Mouse (Mus musculus): ENCODE data around the gene Gm9837. TPM values are rescaled to one million over a fixed set of nuclear protein-coding genes. Genes with fewer than 3 reads are reported as not detected.
"Not testable (repeated sequence)": the region's sequence is repeated elsewhere in the genome, so short reads cannot be mapped to it uniquely, and the experiment has no call there.

Gene Gm9837
- total and polyA plus RNA-seq, 3 experiments, result not detected

GRCm38 (mm10) chr11:53456474-53457371 lies 13.6 kb downstream of the Gm9837 start, which contains the start of the genes Gm10447 and Shroom1:
Gene Gm10447 (minus strand): TSS chr11:53457110.
Gene Shroom1 (plus strand): TSS chr11:53457205.
- peak; percentile 72 for DNase-seq

- DNase-seq, result no peak
Observed at GRCm38 (mm10) chr11:53453031-53453430, 17.2 kb downstream of the Gm9837 start.

DNA sequence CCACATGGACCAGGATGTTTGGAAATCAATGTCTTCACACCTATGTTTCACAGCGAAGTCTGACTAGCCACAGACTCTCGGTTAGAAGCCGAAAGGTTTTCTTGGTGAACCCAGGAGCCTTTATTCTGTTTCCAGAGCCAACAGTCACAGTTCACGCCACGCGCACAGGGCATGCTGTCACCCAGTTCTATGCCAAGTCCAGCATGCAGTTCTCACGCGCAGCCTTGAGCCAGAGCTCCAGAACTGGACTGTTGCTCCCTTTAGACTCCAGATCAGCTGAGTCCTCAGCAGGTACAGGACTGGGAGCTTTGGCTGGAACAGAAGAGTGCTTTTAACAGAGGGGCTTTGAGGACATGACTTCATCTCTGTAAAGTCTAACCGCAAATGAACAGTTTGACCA lies 17.9 kb downstream of the Gm9837 start:
- peak; percentile 59 for DNase-seq

DNA sequence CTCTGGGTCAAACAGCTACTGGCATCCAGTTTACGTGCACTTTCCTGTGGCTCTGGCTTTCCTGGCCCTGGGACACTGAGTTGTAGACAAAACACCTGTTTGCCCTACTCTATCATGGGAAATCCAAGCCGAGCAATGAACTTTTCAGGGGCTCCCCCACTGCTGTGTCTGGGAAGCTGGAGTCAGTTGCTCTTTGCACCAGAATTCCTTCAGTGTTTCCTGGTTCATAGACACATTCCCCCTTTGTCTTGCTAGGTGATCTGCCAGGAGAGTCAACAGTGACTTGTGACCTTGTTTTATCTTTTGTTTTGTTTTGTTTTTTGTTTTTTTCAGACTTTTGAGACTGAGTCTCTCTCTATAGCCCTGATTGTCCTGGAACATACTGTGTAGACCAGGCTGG lies 18.9 kb downstream of the Gm9837 start:
- no peak for DNase-seq

DNA sequence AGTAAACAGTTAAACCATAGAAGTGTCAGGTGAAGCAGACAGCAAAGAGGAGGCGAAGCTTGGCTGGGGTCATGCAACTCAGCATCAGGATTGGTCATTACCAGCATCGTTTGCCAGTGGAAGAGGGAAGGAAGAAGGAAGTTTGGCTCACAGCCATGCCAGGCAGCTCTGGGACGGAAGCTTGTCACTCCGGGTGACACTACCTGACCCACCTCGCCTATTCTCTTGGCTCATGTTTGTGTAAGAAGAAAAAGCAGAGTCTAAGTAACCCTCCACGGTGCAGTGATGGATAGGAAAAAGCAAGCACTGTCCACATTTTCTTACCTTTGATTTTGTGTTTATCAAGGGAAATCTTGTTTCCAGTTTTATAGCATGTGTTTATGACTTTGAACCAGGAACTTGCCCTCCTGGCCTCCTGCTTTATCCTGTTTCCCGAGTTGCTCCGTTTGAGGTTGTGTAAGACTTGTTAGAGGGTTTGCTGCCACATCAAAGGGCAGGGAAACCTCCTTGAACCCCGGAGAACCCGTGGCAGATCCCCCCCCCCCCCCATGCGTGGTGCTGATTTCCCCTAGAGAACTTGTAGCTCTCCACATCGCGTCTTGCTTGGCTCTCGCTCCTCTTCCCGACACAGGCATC lies 20.1 kb downstream of the Gm9837 start:
- DNase-seq, result no peak

GRCm38 (mm10) chr11:53448529-53448928 lies 21.8 kb downstream of the Gm9837 start:
- DNase-seq, result peak; percentile 83

DNA sequence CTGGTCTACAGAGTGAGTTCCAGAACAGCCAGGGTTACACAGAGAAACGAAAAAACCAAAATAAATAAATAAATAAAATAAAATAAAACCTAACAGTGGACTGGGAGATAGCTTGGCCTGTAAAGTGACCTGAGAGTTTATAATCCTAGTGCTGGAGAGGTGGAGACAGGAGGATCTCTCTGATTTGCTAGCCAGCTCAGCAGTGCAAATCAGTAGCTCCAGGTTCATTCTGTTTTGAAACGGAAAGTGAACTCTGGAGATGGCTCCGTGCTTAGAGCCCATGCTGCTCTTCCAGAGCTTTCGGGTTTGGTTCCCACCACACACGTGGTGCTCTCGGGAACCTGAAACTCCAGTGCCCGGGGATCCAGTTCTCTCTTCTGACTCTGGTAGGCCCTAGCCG lies 22.3 kb downstream of the Gm9837 start:
- DNase-seq, result no peak

DNA sequence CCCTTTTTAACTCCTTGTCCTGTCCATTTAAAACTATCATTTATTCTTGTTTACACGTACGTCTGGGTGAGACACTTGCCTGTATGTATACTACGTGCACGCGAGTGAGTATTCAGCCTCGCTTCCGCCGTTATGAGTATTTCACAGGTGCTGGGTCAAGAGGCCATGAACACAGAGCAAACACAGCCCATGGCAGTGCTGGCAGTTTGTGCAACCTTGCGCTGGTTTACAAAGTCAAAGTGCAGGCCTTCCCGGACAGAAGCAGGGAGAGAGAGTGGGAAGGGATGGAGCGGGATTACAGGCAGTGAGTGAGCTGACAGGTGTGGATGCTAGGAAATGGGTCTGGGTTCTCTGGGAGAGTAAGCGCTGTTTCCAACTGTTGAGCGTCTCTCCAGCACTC lies 24.1 kb downstream of the Gm9837 start:
- no peak for DNase-seq

- peak; percentile 82 for DNase-seq
Observed at GRCm38 (mm10) chr11:53445562-53445961, 24.7 kb downstream of the Gm9837 start.

DNA sequence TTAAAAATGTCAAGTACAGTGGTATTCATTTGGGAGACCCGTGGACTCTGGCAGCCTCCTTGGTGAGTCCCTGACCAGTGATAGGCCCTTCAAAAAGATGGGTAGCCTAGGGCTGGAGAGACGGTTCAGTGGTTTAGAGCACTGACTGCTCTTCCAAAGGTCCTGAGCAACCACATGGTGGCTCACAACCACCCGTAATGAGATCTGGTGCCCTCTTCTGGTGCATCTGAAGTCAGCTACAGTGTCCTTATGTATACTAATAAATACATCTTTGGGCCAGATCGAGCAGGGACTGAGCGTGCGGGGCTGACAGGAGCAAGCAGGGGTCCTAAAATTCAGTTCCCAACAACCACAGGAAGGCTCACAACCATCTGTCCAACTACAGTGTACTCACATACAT lies 26.4 kb downstream of the Gm9837 start:
- DNase-seq, result peak; percentile 61

- DNase-seq, result peak; percentile 68
Observed at GRCm38 (mm10) chr11:53441921-53442320, 28.4 kb downstream of the Gm9837 start.

GRCm38 (mm10) chr11:53436338-53436737 lies 33.9 kb downstream of the Gm9837 start:
- no peak for DNase-seq

- DNase-seq, result no peak
Observed at GRCm38 (mm10) chr11:53435504-53435903, 34.8 kb downstream of the Gm9837 start.

DNA sequence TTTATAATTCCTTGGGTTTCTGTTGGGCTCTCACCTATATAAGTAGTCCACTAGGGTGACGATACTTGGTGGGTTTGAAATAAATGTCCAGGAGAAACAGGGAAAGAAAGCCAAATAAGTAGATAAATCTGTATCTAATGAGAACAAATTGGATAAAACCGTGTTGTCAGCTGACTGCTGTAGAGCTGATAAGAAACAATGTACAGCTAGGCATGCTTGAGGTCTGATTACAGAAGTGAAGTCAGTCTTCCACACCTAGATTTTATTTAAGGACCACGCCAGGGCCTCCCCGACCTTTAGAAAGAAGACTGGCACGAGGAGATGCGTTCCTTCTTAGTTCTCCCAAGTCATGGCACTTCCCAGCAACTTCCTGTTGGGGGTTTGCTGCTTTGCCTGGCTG lies 37.2 kb downstream of the Gm9837 start:
- no peak for DNase-seq

GRCm38 (mm10) chr11:53431347-53432056 lies 38.8 kb downstream of the Gm9837 start:
- no peak for DNase-seq

DNA sequence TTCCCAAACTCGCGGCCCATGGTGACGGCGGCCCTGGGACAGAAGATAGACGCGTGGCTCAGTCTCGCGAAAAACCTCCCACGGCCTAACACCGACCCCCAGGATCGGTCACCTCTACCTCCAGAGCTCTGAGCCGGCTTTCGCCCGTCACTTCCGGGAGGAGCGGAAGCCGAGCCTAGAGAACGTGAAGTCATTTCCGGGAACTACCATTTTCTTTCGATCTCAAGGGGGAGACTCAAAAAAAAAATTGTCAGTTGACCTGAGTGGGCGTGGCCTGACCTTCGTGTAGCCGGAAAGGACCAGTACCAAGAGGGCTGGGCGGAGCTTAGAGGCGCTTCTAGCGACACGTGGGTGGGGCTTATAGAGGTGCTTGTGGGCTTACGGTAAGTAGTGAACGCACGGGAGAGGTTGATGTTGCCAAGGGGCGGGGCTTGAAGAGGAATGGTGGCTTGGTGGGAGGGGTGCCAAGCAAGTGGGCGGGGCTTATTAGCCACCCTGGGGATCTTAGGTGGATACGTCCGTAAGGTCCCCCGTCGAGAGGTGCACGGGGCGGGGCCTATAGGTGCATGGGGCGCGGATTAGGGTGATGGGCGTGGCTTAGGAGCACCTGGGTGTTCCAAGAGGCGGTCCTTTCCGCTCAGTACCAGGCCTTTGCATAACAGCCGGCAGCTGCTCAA lies 39.5 kb downstream of the Gm9837 start, which contains the start of the genes Uqcrq and Gdf9:
Gene Uqcrq (minus strand): TSS at position 162 of the 677 bp plus-strand sequence.
Gene Gdf9 (plus strand): TSS at position 354 of the 677 bp plus-strand sequence.
- peak; percentile 99 for DNase-seq

GRCm38 (mm10) chr11:53430300-53430669 lies 40.0 kb downstream of the Gm9837 start:
- DNase-seq, result peak; percentile 84

GRCm38 (mm10) chr11:53429182-53429581 lies 41.1 kb downstream of the Gm9837 start:
- no peak for DNase-seq

GRCm38 (mm10) chr11:53428716-53429057 lies 41.6 kb downstream of the Gm9837 start:
- DNase-seq, result no peak

DNA sequence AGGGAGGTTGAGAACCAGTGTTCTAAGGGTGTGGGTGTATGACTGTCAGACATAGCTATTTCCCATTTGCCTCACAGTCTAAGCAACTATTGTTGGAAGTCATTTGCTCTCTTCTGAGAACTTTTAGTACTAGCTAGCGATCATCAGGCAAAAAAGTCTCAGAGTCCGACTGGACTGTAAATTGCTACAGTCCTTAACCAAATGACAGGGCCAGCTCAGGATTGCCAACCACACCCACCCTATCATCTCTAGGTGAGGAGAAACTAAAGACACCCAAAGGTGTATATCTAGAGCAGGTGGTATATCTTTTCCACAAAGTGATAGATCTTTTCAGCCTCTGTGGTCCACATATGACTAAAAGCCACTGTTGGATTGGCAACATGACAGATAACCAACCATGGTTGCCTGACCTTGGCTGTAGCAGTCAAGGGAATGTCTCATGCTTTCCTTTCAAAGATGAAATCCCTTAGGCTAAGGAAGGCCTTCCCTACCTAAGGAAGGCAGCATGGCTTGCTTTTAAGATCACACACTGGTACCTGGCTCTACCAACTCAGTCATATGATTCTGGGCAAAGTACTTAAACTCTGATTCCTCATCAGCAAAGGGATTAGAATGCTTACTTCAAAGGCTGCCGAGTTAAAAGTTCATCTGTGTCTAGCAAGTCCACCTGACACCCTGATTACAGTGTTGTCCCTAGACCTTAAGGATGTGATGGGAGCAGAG lies 42.1 kb downstream of the Gm9837 start:
- no peak for DNase-seq

DNA sequence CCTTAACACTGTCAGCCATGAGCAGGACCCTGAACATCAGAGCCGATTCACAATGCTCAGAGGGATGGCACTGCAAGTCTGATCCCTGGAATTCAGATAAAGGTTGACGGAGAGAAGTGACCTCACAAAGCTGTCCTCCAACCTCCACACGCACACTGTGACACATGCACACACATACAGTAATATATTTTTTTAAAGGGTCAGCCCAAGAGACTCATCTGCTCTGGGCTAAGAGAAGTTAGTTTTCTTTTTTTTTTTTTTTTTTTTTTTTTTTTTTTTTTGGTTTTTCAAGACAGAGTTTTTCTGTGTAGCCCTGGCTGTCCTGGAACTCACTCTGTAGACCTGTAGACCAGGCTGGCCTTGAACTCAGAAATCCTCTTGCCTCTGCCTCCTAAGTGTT lies 43.4 kb downstream of the Gm9837 start:
- DNase-seq, result not testable (repeated sequence)

Data from adrenal gland, adult 2 months (tissue).